Mouse (Mus musculus): ENCODE measurements around the gene Arfgap2.

- no peak for TF ChIP-seq POLR2A (IDR thresholded peaks at IDR 0.05; ENCODE audit: control insufficient read depth, low read depth, low read length)
- no peak for TF ChIP-seq CTCF (IDR thresholded peaks at IDR 0.05; ENCODE audit: control insufficient read depth, insufficient read depth, insufficient replicate concordance, low read depth, low read length)
These were observed 798 bp upstream of the Arfgap2 start for GRCm38 (mm10) chr2:91263692-91264660.

Measured in testis, adult 2 months (tissue).